8 mouse cellular contexts compared by ENCODE assay signal in the genomic region with DNA sequence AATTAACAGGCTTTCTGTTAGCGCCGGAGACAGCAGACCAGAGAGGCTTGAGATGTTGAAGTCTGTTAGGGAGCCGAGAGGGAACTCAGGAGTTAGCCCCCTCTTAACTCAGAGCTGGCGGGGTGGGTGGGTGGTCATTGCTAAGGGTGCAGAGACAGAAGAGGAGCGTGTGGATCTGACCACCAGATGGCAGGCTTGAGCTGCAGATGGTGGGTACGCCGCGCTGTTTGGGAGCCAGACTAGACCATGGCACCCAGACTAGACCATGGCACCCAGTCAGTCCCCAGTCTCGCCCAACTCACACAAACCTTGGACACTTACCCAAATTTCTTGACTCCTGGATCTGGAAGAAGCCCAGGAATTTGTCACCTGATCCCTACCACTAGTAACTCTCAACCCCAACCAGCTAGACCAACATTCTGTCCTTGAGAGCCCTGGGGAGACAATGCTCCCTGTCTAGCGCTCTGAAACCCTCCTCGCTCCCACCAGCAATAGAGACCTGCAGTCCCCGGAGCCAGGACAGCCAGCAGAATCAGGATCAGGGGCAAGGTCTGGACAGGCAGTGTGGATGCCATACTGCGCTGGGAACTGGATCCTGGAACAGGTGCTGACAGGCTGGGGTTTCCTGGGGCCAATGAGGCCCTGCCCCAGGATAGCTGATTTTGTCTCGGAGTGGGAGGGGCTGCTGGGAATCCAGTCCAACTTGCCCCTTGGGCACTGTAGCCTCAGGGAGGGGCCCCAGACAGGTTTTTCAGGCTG. TPM values are rescaled to one million over a fixed set of nuclear protein-coding genes. Genes with fewer than 3 reads are reported as not detected.
DNase-seq lines count a peak whose midpoint lies in the region; ATAC-seq lines count a peak whose summit lies in the region.

No protein-coding gene starts in this region.

- peak; percentile 56; the same call in 1 of the 2 replicates for ATAC-seq in frontal cortex, adult (ENCODE audit: low TSS enrichment)
- ATAC-seq in hindbrain, embryonic 11.5 days (ENCODE audit: low FRiP score), result peak; percentile 77; the same call in 1 of the 2 replicates
- ATAC-seq in lung, embryonic 16.5 days (ENCODE audit: low read depth), result peak; percentile 93

- 10% methylated on average over 14 of the region's 14 CpGs for WGBS in hindbrain, embryonic 11.5 days
- WGBS in lung, embryonic 16.5 days, result 7% methylated on average over 14 of the region's 14 CpGs

- no peaks in the 10 kb centered on the region for H3K27me3 ChIP-seq in hindbrain, embryonic 11.5 days (ENCODE audit: control insufficient read depth, insufficient read depth, low read length)
- H3K27me3 ChIP-seq in lung, embryonic 16.5 days (ENCODE audit: control insufficient read depth, insufficient read depth, low read depth, low read length), result peaks cover 2% of the 10 kb centered on the region; the same call in 1 of the 2 replicates

- no peaks in the 10 kb centered on the region for H3K9me3 ChIP-seq in hindbrain, embryonic 11.5 days (ENCODE audit: control insufficient read depth, low read length)
- H3K9me3 ChIP-seq in lung, embryonic 16.5 days (ENCODE audit: control insufficient read depth, low read length), result no peaks in the 10 kb centered on the region

- H3K4me3 ChIP-seq in hindbrain, embryonic 11.5 days (ENCODE audit: low read depth, low read length), result no peak overlapping the region
- no peak overlapping the region for H3K4me3 ChIP-seq in lung, embryonic 16.5 days (ENCODE audit: low read length)

- peaks cover 8% of the 10 kb centered on the region for H3K4me1 ChIP-seq in hindbrain, embryonic 11.5 days (replicated peaks; ENCODE audit: control insufficient read depth, insufficient read depth, low read length)
- no peaks in the 10 kb centered on the region; the same call in 1 of the 2 replicates for H3K4me1 ChIP-seq in lung, embryonic 16.5 days (replicated peaks; ENCODE audit: control insufficient read depth, insufficient read depth, low read length)

- peak; percentile 82 for DNase-seq in MN1 (ENCODE audit: low spot score)
- peak; percentile 84 for DNase-seq in cerebellum, adult 9-10 months
- DNase-seq in hindbrain, embryonic 11.5 days (ENCODE audit: low spot score), result peak; percentile 94
- DNase-seq in layer of hippocampus, adult 9-10 months (ENCODE audit: low spot score), result peak; percentile 73
- DNase-seq in ovary, postnatal 10 days (ENCODE audit: low spot score), result peak; percentile 63
- DNase-seq in thymus, postnatal 0 days (ENCODE audit: low spot score), result peak; percentile 82

- H3K36me3 ChIP-seq in hindbrain, embryonic 11.5 days (ENCODE audit: control insufficient read depth, insufficient read depth, low read length), result no peaks in the 10 kb centered on the region
- H3K36me3 ChIP-seq in lung, embryonic 16.5 days (ENCODE audit: control insufficient read depth, insufficient read depth, low read length), result no peaks in the 10 kb centered on the region

- no peak overlapping the region for H3K4me2 ChIP-seq in hindbrain, embryonic 11.5 days (replicated peaks; ENCODE audit: low read depth, low read length)
- no peak overlapping the region for H3K4me2 ChIP-seq in lung, embryonic 16.5 days (ENCODE audit: low read depth, low read length)

- no peak overlapping the region for H3K9ac ChIP-seq in hindbrain, embryonic 11.5 days (ENCODE audit: low read depth, low read length)
- H3K9ac ChIP-seq in lung, embryonic 16.5 days (ENCODE audit: low read length), result no peak overlapping the region

- no peak overlapping the region for H3K27ac ChIP-seq in hindbrain, embryonic 11.5 days (ENCODE audit: low read depth, low read length)
- H3K27ac ChIP-seq in lung, embryonic 16.5 days (ENCODE audit: low read length), result no peak overlapping the region

RNA-seq across cellular contexts. Expression of a gene that starts 0.5 kb away (rescaled TPM):
- polyA plus RNA-seq in hindbrain, embryonic 11.5 days (2014; fragmentation: Nextera tagmentation; extraction: Ambion mirVana), result 0.83 TPM in 1 of 2 replicates, not detected in the other
- 1.8 and 2.0 TPM in 2 replicates for polyA plus RNA-seq in lung, embryonic 16.5 days (2015; fragmentation: Nextera tagmentation; extraction: Ambion mirVana)
- 0.69 and 1.5 TPM in 2 replicates for polyA plus RNA-seq in thymus, postnatal 0 days (2015; fragmentation: Nextera tagmentation; extraction: Ambion mirVana)

RNA-seq across cellular contexts. Expression of a gene that starts 13.4 kb away (rescaled TPM):
- not detected in 2 replicates for polyA plus RNA-seq in hindbrain, embryonic 11.5 days (2014; fragmentation: Nextera tagmentation; extraction: Ambion mirVana)
- polyA plus RNA-seq in lung, embryonic 16.5 days (2015; fragmentation: Nextera tagmentation; extraction: Ambion mirVana), result not detected in 2 replicates
- polyA plus RNA-seq in thymus, postnatal 0 days (2015; fragmentation: Nextera tagmentation; extraction: Ambion mirVana), result not detected in 2 replicates

RNA-seq across cellular contexts. Expression of a gene that starts 28.3 kb away (rescaled TPM):
- 8.6 and 10.1 TPM in 2 replicates for polyA plus RNA-seq in hindbrain, embryonic 11.5 days (2014; fragmentation: Nextera tagmentation; extraction: Ambion mirVana)
- polyA plus RNA-seq in lung, embryonic 16.5 days (2015; fragmentation: Nextera tagmentation; extraction: Ambion mirVana), result 14.1 and 16.1 TPM in 2 replicates
- polyA plus RNA-seq in thymus, postnatal 0 days (2015; fragmentation: Nextera tagmentation; extraction: Ambion mirVana), result 3.2 and 4.4 TPM in 2 replicates

RNA-seq across cellular contexts. Expression of a gene that starts 35.9 kb away (rescaled TPM):
- polyA plus RNA-seq in hindbrain, embryonic 11.5 days (2014; fragmentation: Nextera tagmentation; extraction: Ambion mirVana), result 21.7 and 22.0 TPM in 2 replicates
- polyA plus RNA-seq in lung, embryonic 16.5 days (2015; fragmentation: Nextera tagmentation; extraction: Ambion mirVana), result 32.5 TPM in 2 replicates
- polyA plus RNA-seq in thymus, postnatal 0 days (2015; fragmentation: Nextera tagmentation; extraction: Ambion mirVana), result 24.6 and 27.0 TPM in 2 replicates

RNA-seq across cellular contexts. Expression of a gene that starts 46.9 kb away (rescaled TPM):
- polyA plus RNA-seq in hindbrain, embryonic 11.5 days (2014; fragmentation: Nextera tagmentation; extraction: Ambion mirVana), result 255 and 264 TPM in 2 replicates
- polyA plus RNA-seq in lung, embryonic 16.5 days (2015; fragmentation: Nextera tagmentation; extraction: Ambion mirVana), result 131 and 135 TPM in 2 replicates
- polyA plus RNA-seq in thymus, postnatal 0 days (2015; fragmentation: Nextera tagmentation; extraction: Ambion mirVana), result 166 and 171 TPM in 2 replicates
